Mouse (Mus musculus) fat pad, adult 2 months (tissue): ENCODE measurements at regions not wholly inside any gene's neighbourhood (a gene's known extent, or its start where the extent isn't known, plus 50 kb on each side); places are given as distances from the start of the nearest gene placed in this dataset.
"Not testable (repeated sequence)": the region's sequence is repeated elsewhere in the genome, so short reads cannot be mapped to it uniquely, and the experiment has no call there.

Experiments
- DNase-seq: peaks from one replicate; pipeline ENCODE4 v3.0.0-alpha.2; 2011; ENCODE audit warnings: low read depth, low spot score; ENCODE audit errors: extremely low read depth

DNA sequence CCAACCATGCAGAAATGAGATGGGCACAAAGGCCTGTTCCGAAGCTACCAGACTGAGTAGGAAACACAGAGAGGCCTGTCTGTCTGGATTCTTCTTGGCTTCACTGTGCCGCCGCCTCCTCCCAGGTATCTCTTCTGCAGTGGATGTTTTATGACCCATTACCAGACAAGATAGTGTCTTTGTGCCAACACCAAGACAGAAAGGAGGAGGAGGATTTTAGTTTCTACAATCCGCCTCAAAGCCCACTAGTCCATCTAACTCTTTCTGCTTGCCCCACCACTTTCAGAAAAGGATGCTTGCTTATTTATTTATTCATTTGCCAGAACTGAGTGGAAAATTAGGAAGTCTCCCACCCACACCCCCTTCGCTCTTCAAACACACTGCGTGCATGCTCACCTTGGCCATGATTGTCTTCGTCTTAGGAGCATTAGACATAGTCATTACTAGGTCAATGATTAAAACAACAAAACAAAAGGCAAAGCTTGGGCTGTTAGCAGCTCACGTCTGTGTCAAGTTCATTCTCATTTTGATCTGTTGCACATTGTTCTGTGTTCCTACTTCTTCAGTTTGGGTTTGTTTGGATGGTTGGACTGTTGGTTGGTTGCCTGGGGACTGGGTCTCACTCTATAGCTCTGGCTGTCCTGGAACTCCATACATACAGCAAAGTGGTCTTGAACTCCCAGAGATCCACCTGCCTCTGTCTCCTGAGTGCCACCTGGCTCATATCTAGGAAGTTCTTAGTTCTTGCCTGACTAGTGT is 61.7 kb upstream of the Cpm start:
- no peak for DNase-seq

DNA sequence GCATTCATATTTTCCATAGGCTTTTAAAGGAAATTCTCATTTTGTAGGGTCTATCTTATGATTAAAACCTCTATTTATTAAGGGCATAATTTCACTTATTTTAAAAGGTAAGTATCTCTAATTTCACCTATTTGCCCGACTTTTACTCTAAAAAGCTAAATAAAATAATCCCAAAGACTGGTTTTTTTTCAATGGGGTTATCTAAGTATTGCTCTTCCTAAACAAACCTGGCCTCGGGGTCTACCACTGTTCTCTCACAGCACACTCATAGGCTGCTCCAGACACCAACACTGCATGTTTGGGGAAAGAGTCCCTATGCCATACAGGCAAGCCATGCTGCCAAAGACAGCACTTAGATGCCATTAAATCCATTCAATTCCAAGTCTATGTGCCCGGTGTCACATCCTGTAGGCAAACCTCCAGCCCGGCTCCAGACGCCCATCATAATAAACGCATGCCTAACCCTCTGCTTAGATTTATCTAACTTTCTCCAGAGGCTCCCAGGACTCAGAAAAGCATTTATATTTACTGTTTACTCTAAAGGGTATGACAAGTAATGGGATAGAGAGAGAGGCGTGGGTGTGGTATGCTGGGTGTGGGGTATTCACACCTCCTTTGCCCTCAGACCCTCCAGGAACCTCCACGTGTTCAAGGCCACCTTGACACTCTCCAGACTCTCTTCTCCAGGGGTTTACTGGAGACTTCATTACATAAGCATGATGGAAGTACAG is 62.5 kb upstream of the Cpm start:
- no peak for DNase-seq

DNA sequence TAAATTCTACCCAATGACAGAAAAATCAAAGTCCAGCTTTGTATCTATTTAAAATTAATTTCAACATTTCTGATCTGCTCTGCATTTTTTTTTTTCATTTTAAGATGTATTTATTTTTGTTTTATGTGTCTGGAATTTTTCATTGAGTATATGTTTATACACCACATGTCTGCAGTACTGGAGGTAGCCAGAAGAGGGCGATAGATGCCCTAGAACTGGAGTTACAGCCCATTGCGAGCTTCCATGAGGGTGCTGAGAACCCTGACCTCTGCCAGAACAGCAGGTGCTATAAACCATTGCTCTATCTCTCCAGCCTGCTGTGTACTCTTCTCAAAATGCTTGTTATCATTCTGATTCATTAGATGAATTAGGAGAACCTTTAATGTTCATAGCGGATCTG is 63.1 kb upstream of the Cpm start:
- no peak for DNase-seq

DNA sequence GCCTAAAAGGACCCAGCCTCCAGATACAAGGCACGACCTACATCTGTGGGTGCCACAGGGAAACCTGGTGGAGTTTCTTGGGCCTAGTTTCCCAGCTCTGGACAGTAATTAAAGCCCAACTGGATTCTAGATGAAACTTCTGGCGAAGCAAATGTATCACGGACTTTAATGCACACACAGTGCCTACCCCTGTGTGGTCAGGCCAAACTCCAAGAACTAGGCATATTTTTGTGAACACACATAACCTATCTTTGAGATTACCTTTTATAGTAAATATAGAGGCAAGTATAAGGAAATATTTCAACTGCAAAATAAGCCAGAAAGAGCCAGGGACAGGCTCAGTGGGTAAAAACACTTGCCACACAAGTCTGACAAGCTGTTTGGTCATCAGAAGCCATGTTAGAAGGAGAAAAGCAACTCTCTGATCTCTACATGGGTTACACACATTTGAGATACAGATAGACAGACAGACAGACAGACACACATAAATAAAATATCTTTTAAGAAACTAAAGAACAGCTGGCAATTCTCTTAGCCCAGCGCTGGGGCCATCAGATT is 63.7 kb upstream of the Cpm start:
- no peak for DNase-seq

GRCm38 (mm10) chr10:117565110-117565509 is 64.2 kb upstream of the Cpm start:
- DNase-seq: no peak

DNA sequence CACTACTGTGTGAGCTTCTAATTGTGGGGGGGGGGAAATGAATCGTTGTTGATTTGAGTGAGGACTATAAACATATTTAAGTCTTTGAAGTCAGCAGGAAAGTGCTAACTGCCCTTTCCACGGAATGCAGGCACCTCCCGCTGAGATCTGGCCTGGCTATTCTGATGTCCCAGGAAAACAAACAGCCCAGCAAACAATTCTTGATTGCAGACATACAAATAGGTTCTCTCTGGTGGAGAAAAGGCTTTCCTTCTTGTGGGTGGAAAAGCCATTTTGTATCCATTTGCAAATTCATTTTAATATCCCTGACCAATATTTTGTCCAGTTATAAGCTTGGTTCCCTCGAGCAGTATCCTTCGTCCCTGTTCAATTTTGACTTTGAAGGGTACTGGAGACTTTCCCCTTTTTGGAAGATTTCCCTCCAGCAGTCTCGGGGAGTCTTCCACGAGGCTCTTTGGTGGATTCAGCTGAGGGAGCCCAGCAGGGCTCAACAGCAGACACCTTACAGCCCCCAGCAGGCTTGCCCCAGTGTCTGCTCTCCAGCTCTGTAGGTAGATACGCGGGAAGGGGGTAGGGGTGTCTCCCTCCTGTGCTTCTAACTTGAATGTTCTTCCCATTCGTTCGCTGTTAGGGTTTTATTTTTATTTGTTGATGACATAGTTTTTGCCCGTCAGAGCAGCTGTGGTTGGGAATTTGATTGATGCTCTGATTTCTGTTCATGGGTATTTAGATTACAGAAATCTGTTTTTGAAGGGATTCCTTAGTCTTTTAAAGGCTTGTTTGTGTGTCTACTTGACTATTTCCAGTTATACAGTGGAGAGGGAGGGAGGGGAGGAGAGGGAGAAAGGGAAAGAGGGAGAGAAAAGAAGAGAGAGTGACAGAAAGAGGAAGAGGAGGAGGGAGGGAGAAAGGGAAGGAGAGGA is 64.9 kb upstream of the Cpm start:
- DNase-seq: no peak

GRCm38 (mm10) chr10:117563429-117564117 is 65.7 kb upstream of the Cpm start:
- DNase-seq: no peak

DNA sequence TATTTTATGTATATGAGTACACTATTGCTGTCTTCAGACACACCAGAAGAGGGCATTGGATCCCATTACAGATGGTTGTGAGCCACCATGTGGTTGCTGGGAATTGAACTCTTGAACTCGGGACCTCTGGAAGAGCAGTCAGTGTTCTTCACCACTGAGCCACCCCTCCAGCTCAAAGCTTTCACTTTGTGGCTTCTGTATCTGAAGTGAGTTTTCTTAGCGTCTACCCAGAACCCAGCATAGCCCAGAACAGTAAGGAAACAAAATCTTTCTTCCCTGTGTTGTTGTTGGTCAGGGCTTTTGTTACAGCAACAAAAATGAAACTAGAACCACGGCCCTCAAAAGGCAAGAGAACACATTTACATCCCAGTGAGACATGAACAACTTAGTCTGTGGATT is 66.5 kb upstream of the Cpm start:
- not testable (repeated sequence) for DNase-seq

- no peak for DNase-seq
Observed at GRCm38 (mm10) chr10:117561909-117562849, 67.1 kb upstream of the Cpm start.

DNA sequence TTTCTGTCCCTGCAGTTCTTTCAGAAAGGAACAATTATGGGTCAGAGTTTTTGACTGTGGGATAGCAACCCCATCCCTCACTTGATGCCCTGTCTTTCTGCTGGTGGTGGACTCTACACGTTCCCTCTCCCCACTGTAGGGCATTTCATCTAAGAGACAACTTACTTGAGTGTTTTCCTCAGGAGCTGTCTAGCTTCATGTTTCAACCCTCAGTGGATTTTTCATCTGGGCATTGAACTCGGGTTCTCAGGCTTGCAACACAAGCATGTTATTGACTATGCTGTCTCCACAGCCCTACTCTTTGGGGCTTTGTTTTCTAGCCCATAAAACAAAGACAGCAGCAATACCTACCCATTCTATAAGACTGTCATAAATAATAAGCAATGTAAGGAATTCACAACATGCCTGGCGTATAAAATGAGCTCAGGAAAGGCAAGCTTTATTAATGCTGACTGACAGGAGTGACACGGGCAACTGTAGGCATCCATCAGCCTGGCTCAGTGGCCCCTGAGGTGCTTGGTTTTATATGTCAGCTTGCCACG is 68.0 kb upstream of the Cpm start:
- no peak for DNase-seq

GRCm38 (mm10) chr10:117560396-117561278 is 68.7 kb upstream of the Cpm start:
- no peak for DNase-seq

GRCm38 (mm10) chr10:117559615-117560395 is 69.5 kb upstream of the Cpm start:
- no peak for DNase-seq

GRCm38 (mm10) chr10:117558891-117559614 is 70.2 kb upstream of the Cpm start:
- no peak for DNase-seq

DNA sequence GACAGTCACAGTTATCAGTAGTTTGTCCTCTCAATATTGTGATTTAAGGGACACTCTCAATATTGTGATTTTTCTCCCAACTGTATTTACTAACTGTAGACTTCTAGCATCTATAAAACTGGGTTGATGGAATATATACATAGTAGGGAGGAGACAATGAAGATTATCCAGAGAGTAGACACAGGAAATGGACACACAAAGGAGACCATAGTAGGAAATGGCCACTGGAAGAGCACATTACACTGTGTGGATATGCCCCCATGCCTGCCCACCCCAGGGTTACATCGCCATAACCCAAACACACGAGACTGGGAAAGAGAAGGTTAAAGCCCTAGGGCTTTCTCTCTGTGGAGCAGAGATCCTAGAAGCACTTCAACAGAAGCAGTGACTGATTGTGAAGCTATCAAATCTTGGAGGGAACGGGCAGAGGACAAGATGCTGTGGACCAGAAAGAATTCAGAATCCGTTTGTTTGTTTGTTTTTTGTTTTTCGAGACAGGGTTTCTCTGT is 71.0 kb upstream of the Cpm start:
- DNase-seq: no peak

GRCm38 (mm10) chr10:117557666-117558065 is 71.6 kb upstream of the Cpm start:
- no peak for DNase-seq

DNA sequence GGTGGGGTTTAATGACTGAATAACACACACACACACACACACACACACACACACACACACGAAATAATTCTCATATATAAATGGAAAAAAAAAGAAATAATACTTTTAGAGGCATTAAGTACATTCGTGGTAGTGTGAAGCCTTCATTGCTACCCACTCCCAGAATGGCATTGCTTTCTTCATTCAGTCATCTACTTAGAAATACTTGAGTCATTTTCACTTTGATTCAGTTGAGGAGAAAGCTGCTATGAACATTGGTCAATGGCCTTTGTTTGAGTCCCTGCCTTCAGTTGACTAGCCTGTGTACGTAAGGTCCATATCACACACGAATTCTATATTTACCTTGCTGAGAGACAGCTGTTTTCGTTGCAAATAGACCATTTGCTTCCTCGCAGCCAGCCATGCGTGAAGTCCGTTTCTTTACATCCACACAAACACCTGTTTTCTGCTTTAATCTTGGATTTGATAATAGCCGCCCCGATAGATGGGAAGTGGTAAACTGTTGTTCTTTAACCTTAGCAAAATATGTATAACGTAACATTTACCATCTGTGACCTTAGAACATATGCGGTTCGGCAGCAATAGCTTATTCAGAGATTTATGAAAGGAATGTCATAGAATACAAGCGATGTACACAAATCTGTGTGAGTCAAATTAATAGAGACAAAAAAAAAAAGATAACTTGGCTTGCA is 72.3 kb upstream of the Cpm start:
- DNase-seq: no peak
